Mouse (Mus musculus): ENCODE results near the gene Spata13.

Gene Spata13

GRCm38 (mm10) chr14:60633961-60634864 is at the start of gene Spata13:
Gene Spata13, plus strand, starts transcription at chr14:60634001.
- peak; percentile 95 for DNase-seq

DNA sequence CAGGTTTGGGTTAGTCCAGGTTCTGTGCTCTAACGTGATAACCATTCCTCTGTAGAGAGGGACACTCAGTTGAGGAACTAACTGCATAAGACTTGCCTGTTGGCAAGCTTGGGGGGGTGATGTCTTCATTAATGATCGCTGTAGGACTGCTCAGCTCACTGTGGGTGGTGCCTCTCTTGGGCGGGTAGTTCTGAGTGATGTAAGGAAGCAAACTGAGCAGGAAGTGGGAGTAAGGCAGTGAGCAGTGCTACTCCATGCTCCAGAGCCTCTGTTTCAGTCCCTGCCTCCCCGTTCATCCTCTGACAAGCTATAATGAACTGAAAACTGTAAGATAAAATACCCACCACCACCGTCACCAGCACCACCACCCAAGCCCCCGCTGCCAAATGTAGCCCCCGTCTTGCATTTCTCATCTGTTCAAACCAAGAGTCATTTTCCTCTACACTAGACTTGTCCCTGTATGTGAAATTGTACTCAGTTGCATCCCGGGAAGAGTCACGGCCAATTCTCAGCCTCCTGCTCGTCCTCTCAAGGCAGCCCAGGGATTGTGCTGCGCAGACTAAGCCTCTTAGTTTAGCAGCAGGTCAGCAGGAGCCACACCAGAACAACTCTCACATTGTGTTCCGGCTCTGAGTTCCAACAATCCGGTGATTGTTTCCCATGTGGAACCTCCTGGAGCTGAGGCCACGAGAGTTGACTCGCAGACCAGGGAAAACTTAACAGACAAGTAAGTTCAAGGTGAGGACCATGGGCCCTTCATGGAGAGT is 46.9 kb upstream of the Spata13 start:
- no peak for DNase-seq

DNA sequence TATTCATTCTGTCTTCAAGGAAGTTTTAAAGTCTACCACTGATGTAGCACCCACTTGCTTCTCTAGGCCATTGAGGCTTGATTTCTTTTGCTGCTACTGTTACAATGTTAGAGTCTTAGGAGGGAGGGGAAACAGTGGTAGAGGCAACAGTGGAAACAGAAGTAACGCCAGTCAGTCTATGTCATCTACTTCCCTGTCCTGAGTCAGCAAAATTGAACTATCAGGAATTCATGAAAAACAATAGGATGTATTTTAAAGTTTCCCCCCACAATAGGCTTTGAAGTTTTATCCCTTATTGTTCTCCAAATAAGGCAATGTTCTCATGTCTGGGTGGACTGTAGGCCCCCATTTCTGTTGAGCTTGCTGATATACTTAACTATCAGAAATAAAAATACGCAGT is 44.8 kb upstream of the Spata13 start:
- no peak for DNase-seq

DNA sequence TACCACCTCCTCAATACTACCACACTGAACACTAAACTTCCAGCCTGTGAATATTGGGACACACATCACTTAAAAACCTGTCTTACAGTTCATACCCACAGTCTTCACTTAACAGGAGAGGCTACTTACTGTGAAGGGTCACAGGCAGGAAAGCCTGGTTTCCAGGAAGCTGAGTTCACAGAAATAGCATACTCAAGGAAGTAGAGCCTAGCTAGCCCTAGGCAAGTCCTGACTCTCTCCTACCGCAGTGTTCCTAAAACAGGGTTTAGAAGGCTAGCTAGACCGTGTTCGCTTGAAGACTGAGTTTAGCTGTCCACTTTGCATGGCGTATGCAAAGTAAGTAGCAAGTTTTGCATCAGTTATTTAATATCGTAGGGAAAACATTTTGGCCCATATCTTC is 41.5 kb upstream of the Spata13 start:
- DNase-seq: no peak

- peak; percentile 76 for DNase-seq
Observed at GRCm38 (mm10) chr14:60592822-60593221, 41.0 kb upstream of the Spata13 start.

GRCm38 (mm10) chr14:60597571-60597970 is 36.2 kb upstream of the Spata13 start:
- DNase-seq: peak; percentile 58

DNA sequence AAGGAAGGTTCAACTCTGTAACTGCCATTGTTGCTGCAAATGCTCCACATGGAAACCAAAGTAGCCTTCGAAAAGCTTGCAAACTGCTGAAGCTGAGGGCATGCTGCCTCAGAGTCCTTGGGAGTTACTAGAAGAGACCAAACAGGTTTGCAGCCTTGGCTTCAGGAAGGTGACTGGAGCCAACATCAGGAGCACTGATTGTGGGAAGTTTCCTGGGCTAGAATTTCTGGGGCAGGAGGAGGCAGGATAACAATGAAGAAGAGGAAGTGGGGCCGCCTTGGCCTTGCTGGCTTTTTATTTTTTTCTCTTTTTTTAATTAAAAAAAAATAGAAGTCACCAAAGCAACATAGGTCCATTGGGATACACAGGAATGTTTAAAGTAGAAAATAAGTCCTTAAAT is 34.8 kb upstream of the Spata13 start:
- DNase-seq: peak; percentile 43

GRCm38 (mm10) chr14:60605564-60605963 is 28.2 kb upstream of the Spata13 start:
- no peak for DNase-seq

GRCm38 (mm10) chr14:60606194-60606593 is 27.6 kb upstream of the Spata13 start:
- DNase-seq: peak; percentile 57

DNA sequence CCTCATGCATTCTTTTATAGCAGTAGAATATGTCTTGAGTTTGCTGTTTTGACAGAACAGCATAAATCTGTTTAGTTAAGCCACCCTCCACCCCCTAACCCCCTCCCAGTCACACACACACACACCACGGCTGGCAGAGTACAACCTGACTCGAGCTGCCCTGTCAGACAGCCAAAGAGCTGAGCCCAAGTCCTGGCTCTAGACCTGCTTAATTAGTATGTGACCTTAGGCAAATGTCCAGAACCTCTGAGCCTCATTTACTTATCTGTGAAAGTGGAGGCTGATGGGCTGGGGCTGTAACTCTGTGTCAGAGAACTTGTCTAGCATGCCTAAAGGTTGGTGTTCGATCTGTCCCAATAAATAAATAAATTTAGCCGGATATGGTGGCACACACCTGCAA is 26.1 kb upstream of the Spata13 start:
- DNase-seq: no peak

DNA sequence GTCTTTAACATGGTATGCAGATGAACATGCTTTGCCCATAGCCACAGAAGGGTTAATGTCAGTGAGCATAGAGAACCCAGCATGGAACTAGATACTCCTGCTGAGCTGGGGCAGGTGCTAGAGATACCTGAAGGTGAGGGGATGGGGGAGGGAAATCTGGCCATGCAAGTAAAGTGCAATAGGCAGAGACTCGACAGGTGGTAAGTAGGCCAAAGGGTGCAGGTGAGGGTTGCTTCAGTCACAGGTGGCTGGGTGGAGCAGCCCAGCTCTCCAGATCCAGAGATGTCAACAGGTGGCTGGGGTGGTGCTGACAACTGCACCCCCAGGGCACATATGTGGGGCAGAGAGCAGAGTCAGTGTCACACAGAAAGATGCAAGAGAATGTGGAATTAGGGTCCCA is 24.6 kb upstream of the Spata13 start:
- no peak for DNase-seq

DNA sequence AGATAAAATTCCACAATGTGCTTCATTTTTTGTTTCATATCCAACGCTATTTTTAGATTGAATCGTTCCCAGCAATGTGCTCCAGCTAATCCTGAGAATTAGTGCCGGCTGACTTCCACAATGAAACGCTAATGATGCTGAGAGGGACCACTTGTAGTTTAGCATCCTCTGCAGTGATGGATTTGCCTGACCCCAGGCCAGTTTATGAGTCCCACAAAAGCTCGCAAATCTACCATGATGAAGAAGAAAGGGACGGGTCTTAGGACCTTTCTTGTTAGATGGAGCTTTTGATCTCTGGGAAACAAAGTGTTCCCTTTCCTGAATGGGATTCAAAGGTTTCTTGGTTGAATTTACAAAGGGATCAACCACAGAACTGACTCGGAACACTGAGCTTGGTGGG is 21.1 kb upstream of the Spata13 start:
- no peak for DNase-seq

- no peak for DNase-seq
Observed at GRCm38 (mm10) chr14:60621076-60621475, 12.7 kb upstream of the Spata13 start.

- DNase-seq: no peak
Observed at GRCm38 (mm10) chr14:60625486-60625885, 8.3 kb upstream of the Spata13 start.

DNA sequence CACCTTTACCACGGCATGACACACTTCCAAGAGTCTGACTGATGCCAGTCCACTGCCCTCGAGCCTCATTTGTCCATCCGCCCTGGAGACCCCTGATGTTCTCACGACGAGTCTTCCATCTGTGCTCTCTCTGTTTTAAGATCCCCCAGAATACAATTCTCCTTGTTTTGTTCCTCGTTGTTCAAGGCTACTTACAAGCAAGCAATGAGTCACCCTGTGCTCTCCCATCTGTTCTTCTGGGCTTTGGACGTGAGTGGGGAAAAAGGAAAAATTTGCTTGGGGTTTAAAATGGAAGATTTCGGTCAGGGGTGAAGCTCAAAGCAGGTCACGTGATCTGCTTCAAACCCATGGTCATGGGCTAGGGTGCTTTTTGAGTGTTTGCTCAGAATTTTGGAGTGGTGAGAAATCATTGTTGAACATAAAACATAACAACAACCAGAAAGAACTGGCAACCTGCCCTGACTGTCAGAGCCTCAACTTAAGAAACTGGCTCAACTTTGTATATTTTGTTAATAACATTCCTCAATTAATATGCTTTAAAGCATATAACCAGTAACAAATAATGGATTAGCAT is 3.8 kb upstream of the Spata13 start:
- no peak for DNase-seq

- DNase-seq: no peak
Observed at GRCm38 (mm10) chr14:60630981-60631380, 2.8 kb upstream of the Spata13 start.

DNA sequence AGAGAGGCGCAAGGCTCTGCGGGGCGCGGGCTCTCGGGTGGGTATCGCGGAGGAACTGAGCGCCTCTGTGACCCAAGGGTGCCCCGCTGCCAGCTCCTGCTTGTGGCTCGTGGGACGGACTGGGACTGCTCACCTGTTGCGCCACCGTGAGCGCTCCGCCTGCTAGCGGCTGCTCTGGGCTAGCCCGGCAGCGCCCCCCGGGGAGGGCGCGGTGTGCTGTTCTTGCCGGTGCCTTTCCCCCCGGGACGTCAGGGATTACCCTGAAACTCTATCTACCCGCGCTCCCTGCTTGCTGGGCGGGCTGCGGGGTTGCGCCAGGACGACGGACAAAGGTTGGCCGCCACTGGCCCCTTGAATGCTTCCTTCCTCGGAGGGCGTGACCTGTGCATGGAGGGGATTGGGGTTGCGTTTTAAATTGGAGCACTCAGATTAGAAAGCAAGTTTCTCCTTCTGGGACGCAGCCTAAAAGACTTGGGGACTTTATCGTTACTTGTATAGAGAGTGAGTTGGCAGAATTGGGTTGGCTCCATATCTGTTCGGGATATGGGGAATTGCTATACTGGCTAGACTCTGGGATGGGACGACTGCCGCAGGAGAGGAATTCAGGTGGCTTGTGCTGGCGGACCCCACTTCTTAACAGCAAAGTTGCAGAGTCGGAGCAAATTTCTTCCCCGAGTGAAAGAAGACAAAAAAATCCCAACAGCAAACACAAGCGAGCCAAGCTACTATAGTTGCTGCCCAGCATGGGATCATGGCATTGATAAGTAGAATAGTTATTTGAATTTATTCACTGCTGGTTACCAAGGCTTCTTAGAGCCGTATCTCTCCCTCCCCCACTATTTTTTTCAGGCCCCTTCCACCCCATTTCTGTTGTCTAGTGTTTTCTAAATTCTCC is 1.3 kb downstream of the Spata13 start:
- peak; percentile 76 for DNase-seq

GRCm38 (mm10) chr14:60635911-60636607 is 2.3 kb downstream of the Spata13 start:
- peak; percentile 64 for DNase-seq

- DNase-seq: no peak
Observed at GRCm38 (mm10) chr14:60636608-60636980, 2.8 kb downstream of the Spata13 start.

DNA sequence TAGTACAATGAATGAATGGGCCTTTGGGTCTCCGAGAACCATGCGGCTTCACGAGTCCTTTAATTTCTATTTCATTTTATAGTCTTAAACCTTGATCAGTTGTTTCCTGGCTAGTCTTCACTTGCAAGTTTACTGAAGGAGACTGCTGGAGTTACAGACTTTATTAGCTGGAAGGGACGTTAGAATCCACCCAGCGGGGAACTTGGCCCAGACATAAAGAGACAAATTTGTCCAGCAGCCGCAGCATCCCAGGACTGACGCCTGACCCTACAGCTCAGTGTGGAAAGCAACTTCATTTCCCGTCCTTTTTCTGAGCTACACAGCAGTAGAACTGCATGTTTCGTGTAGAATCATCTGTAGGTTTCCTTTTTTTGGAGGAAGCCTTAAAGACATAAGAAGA is 3.2 kb downstream of the Spata13 start:
- DNase-seq: no peak

DNA sequence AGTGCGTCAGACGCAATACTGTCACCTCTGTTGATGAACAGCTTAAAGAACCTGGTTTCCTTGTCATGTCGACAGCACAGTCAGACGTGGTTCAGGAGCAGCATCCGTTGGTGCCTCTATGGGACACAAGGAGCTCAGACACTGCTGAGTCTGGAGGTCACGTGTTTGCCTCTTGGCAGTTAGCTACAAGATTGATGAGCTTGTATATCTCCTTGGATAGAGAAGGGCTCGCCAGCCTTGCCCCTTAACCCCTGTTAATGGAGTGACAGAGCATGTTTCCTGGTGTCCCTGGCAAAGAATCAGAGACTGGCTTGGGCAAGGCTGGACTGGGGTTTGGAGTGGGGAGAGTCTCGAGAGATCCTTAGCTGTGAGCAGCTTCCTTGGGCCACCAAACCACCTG is 4.4 kb downstream of the Spata13 start:
- peak; percentile 64 for DNase-seq

DNA sequence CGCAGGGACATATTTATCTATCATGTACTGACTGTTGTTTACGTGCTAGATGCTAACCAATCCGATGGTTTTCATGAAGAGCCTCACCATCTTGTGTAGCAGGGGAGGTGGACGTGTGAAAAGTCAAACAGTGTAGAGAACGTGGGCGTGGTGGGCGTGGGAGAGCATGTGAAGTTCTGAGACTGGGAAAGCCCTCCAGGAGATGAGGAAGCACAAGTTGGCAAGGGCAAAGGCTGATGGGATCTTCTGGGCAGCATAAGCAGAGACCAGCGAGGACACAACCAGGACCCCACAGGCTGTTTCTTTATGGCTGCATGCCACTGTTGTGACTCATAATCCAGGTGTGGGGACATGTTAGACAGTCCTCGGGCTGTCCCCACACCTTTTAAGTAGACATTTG is 5.4 kb downstream of the Spata13 start:
- DNase-seq: no peak
